Mouse (Mus musculus) mammary gland, adult 2 months (tissue): ENCODE results near the gene Vmn1r228. TPM values are rescaled to one million over a fixed set of nuclear protein-coding genes. Genes with fewer than 3 reads are reported as not detected.

ENCODE experiments used
- polyA plus RNA-seq: library from polyadenylated mRNA; depleted of rRNA; stranded (reverse); fragments of >200 nt; gene quantifications from 2 replicates; pipeline ENCODE4 v1.2.3, GENCODE M21; 2012; ENCODE audit warnings: low replicate concordance; rRNA removed

Gene Vmn1r228
- not detected in 2 replicates for polyA plus RNA-seq

DNA sequence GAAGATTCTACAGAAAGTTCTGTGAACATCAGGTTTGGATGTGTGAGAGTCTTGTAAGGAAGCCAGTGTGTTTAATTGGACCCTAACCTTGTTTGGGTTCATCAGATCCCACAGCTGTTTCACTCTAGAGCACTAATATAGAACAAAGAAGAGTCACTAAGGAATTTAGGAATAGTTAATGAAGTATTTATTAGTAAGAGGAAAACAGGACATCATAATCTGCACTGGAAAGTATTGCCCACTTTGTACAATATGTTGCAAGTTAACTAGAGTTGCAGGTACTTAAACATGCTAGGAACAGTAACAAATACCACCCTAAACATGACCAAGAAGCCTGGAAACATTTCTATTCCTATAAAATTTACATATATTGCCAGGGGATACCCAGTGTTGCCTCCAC lies at the start of gene Vmn1r228:
Gene Vmn1r228 (minus strand): TSS at position 101 of the 400 bp plus-strand sequence.

DNA sequence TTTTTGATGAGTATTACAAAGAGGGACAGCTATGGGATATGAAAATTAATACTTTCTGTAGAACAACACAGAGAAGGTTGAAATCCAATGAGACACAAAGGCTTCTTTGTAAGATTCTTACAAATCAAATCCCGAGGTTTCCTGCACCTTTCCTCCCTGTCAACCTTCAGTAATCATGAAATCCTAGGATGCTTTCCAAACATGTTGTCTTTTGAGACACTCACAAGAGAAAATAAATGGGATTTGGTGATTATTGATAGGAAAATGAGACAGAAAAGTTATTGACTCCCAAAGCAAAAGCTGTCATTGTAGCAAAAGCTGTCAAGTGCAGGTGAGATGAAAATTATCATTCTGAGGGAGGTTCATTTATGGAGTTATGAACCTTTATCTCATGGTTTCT lies 25.3 kb upstream of the Vmn1r228 start, which contains the start of gene Vmn1r229:
Gene Vmn1r229 (plus strand): TSS at position 301 of the 400 bp plus-strand sequence.

DNA sequence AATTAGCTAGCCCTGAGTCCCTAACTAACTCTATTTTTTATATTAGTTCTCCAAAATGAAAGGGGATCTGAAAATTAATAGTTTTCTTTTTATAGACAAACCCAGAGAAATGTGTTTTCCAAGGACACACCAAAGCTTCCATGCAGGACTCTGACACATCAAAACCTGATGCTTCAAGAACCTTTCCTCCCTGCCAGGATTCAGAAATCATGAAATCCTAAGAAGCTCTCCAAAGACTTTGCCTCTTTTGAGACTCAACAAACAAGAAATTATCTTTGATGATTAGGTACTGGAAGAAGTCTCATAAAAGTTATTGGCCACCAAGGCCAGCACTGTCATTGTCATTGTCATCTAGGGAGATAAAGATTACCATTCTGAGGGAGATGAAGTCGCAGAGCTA lies 56.4 kb downstream of the Vmn1r228 start, which contains the start of gene Vmn1r227:
Gene Vmn1r227 (plus strand): TSS at position 301 of the 400 bp plus-strand sequence.

Other genes with a start within 250 kb of the Vmn1r228 start
- not detected in 2 replicates for gene Vmn2r109, start 221.4 kb downstream of the Vmn1r228 start, polyA plus RNA-seq
- gene Vmn2r110, start 189.7 kb downstream of the Vmn1r228 start, polyA plus RNA-seq: not detected in 2 replicates
- not detected in 2 replicates for gene Fpr-rs3, start 161.3 kb downstream of the Vmn1r228 start, polyA plus RNA-seq
- not detected in 2 replicates for gene Vmn1r226, start 103.3 kb downstream of the Vmn1r228 start, polyA plus RNA-seq
- not detected in 2 replicates for gene Vmn1r227, start 56.3 kb downstream of the Vmn1r228 start, polyA plus RNA-seq
- not detected in 2 replicates for gene Vmn1r229, start 25.4 kb upstream of the Vmn1r228 start, polyA plus RNA-seq
- not detected in 2 replicates for gene Vmn1r230, start 54.3 kb upstream of the Vmn1r228 start, polyA plus RNA-seq
- gene Vmn1r231, start 118.9 kb upstream of the Vmn1r228 start, polyA plus RNA-seq: not detected in 2 replicates
- gene Vmn1r232, start 133.6 kb upstream of the Vmn1r228 start, polyA plus RNA-seq: not detected in 2 replicates
- 148 and 218 TPM in 2 replicates for gene Ppp2r1a, start 159.2 kb upstream of the Vmn1r228 start, polyA plus RNA-seq
- gene Vmn1r233, start 210.3 kb upstream of the Vmn1r228 start, polyA plus RNA-seq: not detected in 2 replicates
- 1.3 and 3.4 TPM in 2 replicates for gene Zfp160, start 222.7 kb upstream of the Vmn1r228 start, polyA plus RNA-seq